Mouse (Mus musculus): ENCODE measurements around the gene Mgarp.
"Not testable (repeated sequence)": the region's sequence is repeated elsewhere in the genome, so short reads cannot be mapped to it uniquely, and the experiment has no call there.

The Mgarp gene

DNA sequence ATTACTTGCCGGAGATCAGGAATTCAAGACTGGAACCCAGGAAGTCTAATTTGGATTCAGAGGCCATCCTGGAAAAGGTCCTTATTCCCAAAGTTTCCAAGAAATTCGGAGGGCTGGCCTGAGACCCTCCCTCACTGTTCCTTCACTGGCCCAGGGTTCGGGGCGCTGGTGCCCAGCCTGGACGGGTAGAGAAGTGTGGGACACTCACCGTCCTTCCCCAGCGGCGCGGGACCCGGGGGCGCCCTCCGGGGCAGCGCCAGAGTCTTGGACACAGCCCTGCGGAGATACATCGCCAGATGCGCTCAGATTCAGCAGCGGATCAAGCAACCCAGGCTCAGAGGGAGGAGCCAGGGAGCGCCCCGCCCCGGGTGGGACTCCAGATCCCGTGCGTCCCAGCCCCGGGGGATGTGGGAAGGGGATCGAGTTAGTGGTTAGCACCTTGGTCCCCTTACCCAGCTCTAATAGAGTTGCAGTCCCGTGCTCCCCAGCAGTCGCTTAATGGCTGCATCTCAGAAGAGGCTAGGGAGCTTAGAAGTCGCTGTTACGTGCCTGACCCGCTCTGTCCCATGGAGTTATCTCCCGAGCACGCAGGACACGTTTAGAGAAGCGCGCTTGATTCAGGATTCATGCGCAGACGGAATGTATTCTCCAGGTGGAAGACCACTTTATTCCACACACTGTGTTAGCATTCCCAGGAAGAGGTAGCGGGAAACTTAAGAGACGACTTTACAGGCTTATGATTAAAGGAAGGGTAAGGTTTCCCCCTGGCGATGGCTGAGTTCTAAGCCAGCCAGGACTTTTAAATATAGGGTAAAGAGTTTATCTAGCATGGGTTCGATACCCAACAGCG lies at the start of gene Mgarp:
Mgarp (minus strand) TSS at position 520 of the 850 bp plus-strand sequence.
- peak; percentile 70 for DNase-seq (ENCODE audit: low read depth, low spot score)

DNA sequence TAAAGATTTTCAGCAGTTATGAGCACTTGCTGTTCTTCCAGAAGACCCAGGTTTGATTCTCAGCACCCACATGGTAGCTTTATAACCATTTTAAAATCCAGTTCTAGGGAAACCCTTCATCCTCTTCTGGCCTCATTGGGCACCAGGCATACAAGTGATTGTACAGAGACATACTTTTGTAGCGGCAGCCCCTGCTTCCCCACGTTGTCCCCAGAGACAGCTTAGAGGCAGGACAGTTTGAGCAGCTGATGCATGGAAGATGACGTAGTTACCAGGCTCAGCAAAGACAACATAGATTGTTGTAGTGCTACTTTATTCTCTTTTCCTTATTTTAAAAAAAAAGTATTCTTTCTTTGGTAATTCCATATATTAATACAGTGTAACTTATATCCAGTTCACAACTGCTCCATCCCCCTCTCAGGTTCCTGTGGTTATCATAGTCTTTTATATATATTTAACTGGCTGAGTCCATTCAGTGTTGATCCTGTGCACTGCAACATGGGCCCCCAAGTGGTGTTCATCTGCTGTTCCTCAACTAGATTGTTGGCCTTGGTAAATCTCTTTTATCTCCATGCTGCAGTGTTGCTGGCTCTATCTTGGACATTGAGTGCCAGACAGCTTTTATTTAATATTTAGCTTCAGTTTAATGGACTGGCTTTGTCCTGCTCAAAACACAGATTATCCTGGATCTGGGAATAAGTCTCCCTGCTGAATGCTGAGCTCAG lies 38.5 kb upstream of the Mgarp start:
- no peak for DNase-seq (ENCODE audit: low read depth, low spot score)

DNA sequence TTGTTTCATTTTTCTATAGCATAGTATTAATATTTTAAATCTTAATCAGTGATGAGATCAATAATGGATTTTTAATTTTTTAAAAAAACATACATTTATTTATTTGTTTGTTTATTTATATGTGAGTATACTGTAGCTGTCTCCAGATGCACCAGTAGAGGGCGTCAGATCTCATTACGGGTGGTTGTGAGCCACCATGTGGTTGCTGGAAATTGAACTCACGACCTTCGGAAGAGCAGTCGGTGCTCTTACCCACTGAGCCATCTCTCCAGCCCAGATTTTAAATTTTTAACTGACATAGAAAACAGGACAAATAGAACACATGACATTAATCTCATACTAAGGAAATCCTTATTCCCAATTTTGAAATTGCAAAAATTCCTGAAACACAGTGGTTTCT lies 37.8 kb upstream of the Mgarp start:
- not testable (repeated sequence) for DNase-seq (ENCODE audit: low read depth, low spot score)

- no peak for DNase-seq (ENCODE audit: low read depth, low spot score)
Measured at GRCm38 (mm10) chr3:51425394-51425793, 28.9 kb upstream of the Mgarp start.

- DNase-seq (ENCODE audit: low read depth, low spot score) = no peak
Measured at GRCm38 (mm10) chr3:51421921-51422320, 25.4 kb upstream of the Mgarp start.

DNA sequence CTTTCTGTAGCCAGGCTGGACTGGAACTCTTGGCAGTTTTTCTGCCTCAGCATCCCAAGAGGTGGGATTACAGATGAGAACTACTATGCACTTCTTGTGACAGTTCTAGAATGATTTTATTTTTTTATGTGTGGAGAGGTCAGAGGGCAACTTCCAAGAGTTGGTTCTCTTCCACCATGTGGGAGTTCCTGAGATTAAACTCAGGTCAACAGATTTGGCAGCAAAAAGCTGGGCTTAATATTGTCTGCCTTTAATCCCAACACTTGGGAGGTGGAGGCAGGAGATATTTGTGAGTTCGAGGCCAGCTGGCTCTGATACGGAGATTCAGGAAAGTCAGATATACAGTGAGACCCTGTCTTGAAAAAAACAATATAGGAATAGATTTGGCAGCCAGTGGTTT lies 21.4 kb upstream of the Mgarp start:
- no peak for DNase-seq (ENCODE audit: low read depth, low spot score)

DNA sequence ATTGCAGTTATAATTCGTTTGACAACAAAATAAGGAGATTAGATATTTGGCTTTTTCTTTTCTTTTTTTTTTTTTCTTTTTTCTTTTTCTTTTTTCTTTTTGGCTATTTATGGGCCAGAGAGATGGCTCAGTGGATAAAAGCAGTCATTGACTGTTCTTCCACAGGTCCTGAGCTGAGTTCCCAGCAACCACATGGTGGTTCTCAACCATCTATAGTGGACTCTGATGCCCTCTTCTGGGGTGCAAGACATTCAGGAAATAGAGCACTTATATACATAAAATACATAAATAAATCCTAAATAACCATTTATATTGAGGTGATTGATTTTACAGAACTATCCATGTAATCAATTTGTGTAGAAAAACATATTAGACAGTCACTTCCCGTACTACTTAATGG lies 20.9 kb upstream of the Mgarp start:
- DNase-seq (ENCODE audit: low read depth, low spot score) = no peak

GRCm38 (mm10) chr3:51417135-51417458 lies 20.6 kb upstream of the Mgarp start:
- no peak for DNase-seq (ENCODE audit: low read depth, low spot score)

- DNase-seq (ENCODE audit: low read depth, low spot score) = peak; percentile 74
Measured at GRCm38 (mm10) chr3:51416364-51417134, 20.0 kb upstream of the Mgarp start.

- no peak for DNase-seq (ENCODE audit: low read depth, low spot score)
Measured at GRCm38 (mm10) chr3:51416073-51416363, 19.5 kb upstream of the Mgarp start.

DNA sequence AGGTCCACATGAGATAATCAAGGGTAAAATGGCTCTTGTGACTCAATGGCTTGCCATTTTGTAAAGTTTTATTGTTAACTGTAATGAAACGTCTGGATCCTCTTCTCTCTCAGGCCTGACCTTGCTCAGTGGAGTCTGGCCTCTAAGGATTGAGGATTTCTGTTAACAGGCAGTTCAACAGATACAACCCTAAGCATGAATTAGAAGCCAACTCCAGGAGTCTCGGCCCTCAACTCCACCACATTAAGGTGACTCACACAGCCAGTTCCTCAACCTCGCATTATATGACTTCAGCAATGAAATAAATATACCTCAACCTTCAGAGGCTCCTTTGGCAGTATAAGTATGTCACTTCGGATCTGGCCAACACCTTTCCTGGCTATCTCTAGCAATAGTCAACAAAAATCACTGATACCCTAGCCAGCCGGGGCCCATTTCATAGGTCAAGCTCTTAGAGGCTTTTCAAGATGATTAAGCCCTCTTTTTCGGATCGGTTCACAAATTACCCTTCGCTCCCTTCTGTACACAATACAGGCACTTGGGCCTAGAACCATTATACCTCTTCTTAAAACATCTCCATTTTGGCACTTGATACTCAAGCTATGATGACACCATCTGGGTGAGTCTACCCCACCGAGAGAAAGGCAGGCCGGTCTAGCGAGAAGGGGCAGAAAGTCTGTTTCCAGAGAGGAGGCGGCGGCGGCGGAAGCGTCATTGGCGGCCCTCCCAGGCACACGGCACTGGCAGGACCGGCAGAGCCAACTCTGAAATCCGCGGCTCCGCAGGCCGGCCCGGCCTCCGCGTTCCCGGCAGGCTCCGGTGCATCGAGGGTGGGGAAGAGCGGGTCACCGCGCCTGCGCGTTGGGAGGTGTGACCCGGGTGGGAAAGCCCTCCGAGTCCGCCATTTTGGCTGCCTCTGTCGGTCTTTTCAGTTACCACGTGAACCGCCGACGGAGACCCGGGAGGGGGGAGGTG lies 18.8 kb upstream of the Mgarp start, which contains the start of gene Naa15:
Naa15 (plus strand) TSS at position 51 of the 975 bp plus-strand sequence.
- DNase-seq (ENCODE audit: low read depth, low spot score) = peak; percentile 96

DNA sequence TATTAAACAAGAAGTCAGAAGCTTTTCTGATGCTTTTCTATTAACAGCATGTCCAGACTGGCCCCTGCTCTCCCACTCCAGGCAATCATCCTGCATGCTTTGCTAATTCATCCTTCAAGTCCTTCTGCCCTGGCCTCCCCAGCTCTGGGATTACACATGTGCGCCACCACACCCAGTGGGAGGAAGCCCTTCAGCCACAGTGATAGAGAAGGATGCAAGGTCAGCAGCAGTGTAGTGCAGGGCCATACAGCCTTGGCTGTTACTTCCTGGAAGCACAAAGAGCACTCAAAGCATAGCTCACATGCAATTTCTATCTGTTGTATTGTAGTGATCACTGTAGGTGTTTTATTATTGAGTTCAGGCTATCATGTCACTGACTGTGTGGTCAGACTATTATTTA lies 16.7 kb upstream of the Mgarp start:
- no peak for DNase-seq (ENCODE audit: low read depth, low spot score)

GRCm38 (mm10) chr3:51412457-51412856 lies 15.9 kb upstream of the Mgarp start:
- no peak for DNase-seq (ENCODE audit: low read depth, low spot score)

DNA sequence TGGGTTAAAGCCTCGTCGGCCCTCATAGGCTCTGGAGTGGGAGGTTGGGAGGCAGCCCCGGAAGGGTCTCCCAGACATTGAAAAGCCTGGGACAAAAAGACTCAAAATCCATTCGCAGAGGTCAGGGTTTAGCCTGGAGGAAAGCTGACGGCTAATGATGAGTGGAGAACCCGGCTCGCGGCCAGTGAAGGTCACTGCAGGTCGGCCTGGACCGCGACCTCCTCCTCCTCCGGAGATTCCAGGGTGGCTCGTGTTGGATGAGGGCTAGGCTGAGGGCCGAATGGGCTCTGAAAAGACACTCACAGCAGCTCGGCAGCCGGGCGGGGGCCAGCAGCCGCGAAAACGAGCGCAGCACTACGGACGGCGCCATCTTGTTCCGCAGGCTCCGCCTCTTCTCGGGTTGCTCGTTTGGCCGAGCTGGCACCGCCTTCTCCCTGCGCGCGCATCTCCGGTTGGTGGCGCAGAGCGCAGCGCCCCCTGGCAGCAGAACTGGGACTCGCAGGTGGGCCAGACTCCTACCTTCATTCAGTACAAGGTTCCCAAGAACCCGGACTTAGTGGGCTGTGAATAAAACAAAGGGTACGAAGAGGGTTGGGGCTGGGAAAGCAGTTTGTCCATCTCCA lies 12.1 kb upstream of the Mgarp start, which contains the start of gene Ndufc1:
Ndufc1 (minus strand) TSS at position 428 of the 623 bp plus-strand sequence.
- DNase-seq (ENCODE audit: low read depth, low spot score) = peak; percentile 93

DNA sequence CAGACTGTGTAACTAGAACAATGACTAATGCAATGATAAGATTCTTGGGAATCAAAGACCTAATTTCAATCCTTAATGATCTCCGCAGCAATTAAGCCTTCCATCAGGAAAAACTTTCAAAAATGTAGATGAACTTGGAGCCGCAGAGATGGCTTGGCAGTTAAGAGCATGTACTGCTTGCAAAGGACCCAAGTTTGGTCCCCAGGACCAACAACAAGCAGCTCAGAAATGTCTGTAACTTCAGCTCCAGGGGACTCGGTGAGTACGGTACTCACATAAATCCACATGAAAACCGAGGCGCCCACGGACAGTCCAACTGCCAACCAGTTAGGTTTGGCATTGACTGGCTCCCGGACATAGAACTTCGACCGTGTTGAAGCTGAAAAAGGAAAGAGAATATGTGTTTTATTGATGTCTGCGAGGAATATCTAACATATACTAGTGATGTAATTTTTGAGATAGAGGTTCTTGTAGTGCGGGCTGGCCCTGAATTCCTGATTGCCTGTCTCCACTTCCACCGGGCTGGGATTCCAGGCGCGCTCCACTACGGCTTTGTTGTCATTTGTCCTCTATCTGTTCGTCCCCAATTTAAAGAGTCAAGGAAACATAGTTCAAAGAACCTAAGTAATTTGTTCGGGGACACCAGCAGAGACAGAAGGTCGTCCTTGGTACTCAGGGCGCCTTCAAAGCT lies 11.5 kb upstream of the Mgarp start:
- DNase-seq (ENCODE audit: low read depth, low spot score) = no peak

- no peak for DNase-seq (ENCODE audit: low read depth, low spot score)
Measured at GRCm38 (mm10) chr3:51402628-51403027, 6.1 kb upstream of the Mgarp start.

DNA sequence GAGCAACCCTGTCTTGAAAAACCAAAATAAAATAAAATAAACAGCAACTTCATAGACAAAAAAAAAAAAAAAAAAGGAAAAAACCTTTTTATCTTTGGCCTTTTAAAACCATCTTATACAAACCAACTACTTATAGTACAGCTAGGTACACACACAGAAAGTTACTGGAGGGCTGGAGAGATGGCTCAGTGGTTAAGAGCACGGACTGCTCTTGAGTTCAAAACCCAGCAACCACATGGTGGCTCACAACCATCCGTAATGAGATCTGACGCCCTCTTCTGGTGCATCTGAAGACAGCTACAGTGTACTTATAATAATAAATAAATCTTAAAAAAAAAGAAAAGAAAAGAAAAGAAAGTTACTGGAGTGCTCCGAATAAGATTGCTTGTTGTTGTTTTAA lies 5.5 kb upstream of the Mgarp start:
- DNase-seq (ENCODE audit: low read depth, low spot score) = not testable (repeated sequence)

DNA sequence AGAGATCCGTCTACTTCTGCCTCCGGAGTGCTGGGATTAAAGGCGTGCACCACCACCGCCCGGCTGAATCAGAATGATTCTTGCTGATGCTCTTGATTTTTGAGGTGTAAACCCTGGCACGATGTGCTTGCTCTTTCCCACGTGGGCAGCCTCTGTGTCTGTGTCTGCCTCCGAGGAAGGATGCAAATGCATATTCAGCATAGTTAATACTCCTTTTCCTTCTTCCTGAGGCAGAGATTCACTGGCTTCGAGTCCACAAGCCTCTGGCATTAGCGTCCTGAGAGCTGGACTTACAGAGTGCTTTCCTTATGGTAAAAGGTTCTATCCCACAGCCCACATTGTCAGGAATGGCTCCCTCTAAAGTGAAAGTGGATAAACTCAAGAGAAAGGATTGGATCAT lies 4.1 kb upstream of the Mgarp start:
- DNase-seq (ENCODE audit: low read depth, low spot score) = no peak

- no peak for DNase-seq (ENCODE audit: low read depth, low spot score)
Measured at GRCm38 (mm10) chr3:51399531-51399930, 3.0 kb upstream of the Mgarp start.

DNA sequence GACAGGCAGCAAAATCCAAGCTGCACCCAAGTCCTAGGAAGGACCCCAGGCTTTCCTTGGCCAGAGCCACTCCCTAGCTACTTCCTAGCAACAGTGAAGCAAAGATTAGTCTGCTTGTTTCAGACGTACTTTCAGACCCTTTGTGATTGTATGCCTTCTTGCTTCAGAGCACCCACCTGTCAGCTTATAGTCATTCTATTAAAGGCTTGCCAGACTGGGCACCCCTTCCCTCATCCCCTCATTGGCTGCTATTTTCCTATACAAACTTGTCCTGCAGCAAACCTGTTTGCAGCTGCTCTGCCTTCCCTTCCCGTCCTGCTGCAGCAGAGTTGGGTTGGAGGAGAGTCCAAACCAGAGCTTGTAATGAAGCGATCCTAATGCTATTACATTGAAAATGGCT lies 2.1 kb upstream of the Mgarp start:
- DNase-seq (ENCODE audit: low read depth, low spot score) = no peak
